Mouse (Mus musculus): ENCODE results near the gene Lelp1. TPM values are rescaled to one million over a fixed set of nuclear protein-coding genes. Genes with fewer than 3 reads are reported as not detected.

Lelp1 gene
- polyA plus RNA-seq (2014; fragmentation: Illumina TruSeq; extraction: RNeasy Lipid Tissue Mini Kit (QIAGEN cat#74804); ENCODE audit: low read depth, low replicate concordance), result 22.1 TPM

GRCm38 (mm10) chr3:92142644-92143043, at the start of gene Lelp1:
TSS of gene Lelp1 (minus strand) at chr3:92142744.

GRCm38 (mm10) chr3:92123847-92124246, 18.7 kb downstream of the Lelp1 start, which contains the start of gene Prr9:
TSS of gene Prr9 (minus strand) at chr3:92123947.

Other genes starting within 250 kb of the Lelp1 start
- not detected for gene Pglyrp3, start 128.2 kb downstream of the Lelp1 start, polyA plus RNA-seq (2014; fragmentation: Illumina TruSeq; extraction: RNeasy Lipid Tissue Mini Kit (QIAGEN cat#74804); ENCODE audit: low read depth, low replicate concordance)
- gene Lor, start 59.6 kb downstream of the Lelp1 start, polyA plus RNA-seq (2014; fragmentation: Illumina TruSeq; extraction: RNeasy Lipid Tissue Mini Kit (QIAGEN cat#74804); ENCODE audit: low read depth, low replicate concordance), result 1.1 TPM
- gene Prr9, start 18.8 kb downstream of the Lelp1 start, polyA plus RNA-seq (2014; fragmentation: Illumina TruSeq; extraction: RNeasy Lipid Tissue Mini Kit (QIAGEN cat#74804); ENCODE audit: low read depth, low replicate concordance), result not detected
- gene Sprr2a1, start 73.1 kb upstream of the Lelp1 start, polyA plus RNA-seq (2014; fragmentation: Illumina TruSeq; extraction: RNeasy Lipid Tissue Mini Kit (QIAGEN cat#74804); ENCODE audit: low read depth, low replicate concordance), result not detected
- 0.83 TPM for gene Sprr2a2, start 73.2 kb upstream of the Lelp1 start, polyA plus RNA-seq (2014; fragmentation: Illumina TruSeq; extraction: RNeasy Lipid Tissue Mini Kit (QIAGEN cat#74804); ENCODE audit: low read depth, low replicate concordance)
- gene Sprr2a3, start 142.7 kb upstream of the Lelp1 start, polyA plus RNA-seq (2014; fragmentation: Illumina TruSeq; extraction: RNeasy Lipid Tissue Mini Kit (QIAGEN cat#74804); ENCODE audit: low read depth, low replicate concordance), result not detected
- gene Sprr2b, start 173.9 kb upstream of the Lelp1 start, polyA plus RNA-seq (2014; fragmentation: Illumina TruSeq; extraction: RNeasy Lipid Tissue Mini Kit (QIAGEN cat#74804); ENCODE audit: low read depth, low replicate concordance), result not detected
- not detected for gene Sprr2d, start 196.4 kb upstream of the Lelp1 start, polyA plus RNA-seq (2014; fragmentation: Illumina TruSeq; extraction: RNeasy Lipid Tissue Mini Kit (QIAGEN cat#74804); ENCODE audit: low read depth, low replicate concordance)
- gene Sprr2e, start 209.4 kb upstream of the Lelp1 start, polyA plus RNA-seq (2014; fragmentation: Illumina TruSeq; extraction: RNeasy Lipid Tissue Mini Kit (QIAGEN cat#74804); ENCODE audit: low read depth, low replicate concordance), result not detected
- gene Sprr2f, start 222.4 kb upstream of the Lelp1 start, polyA plus RNA-seq (2014; fragmentation: Illumina TruSeq; extraction: RNeasy Lipid Tissue Mini Kit (QIAGEN cat#74804); ENCODE audit: low read depth, low replicate concordance), result not detected
- not detected for gene Sprr2h, start 242.9 kb upstream of the Lelp1 start, polyA plus RNA-seq (2014; fragmentation: Illumina TruSeq; extraction: RNeasy Lipid Tissue Mini Kit (QIAGEN cat#74804); ENCODE audit: low read depth, low replicate concordance)

Data from adipose tissue, adult 10 weeks (tissue).